Mouse (Mus musculus): Measurements from ENCODE around the gene Hps4.

The Hps4 gene

DNA sequence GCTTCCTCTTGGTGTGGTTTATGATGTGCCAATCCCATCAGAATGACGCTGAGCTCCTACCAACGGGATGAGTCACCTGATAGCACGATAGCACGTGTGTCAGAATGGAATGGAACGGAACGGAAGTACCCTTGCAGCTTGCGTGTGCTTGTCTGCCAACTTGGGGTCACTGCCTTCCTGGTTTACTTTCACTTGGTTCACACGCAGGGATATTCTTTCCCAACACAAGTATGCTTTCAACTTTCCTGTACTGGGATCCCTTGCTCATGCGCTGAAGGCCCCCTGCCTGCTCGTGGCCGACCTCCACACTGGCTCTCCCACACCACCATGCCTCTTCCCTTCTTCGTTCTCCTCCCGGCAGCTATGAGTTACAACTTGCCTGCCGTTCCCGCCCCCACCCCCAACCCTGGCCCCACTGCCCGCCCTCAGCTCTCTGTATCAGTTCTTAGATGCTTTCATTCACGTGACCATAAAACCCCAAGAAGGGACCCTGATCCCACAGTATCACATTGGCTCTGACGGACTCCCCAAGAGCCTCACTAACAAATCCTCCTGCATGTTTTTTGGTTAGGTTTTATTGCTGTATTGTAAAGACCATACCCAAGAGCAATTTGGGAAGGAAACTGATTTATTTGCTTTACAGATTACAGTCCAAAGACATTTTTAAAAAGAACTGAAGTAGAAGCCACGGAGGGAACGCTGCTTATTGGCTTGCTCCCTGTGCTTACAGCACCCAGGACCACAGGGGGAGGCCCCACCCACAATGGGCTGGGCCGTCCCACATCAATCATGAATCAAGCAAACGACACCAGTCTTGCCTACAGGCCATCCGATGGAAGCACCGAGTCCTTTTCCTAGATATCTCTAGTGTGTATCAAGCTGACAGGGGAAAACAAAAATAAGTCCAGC is 18.0 kb upstream of the Hps4 start:
- peak; percentile 70 to 74 for DNase-seq (ENCODE audit: low spot score in 2 of 2)

DNA sequence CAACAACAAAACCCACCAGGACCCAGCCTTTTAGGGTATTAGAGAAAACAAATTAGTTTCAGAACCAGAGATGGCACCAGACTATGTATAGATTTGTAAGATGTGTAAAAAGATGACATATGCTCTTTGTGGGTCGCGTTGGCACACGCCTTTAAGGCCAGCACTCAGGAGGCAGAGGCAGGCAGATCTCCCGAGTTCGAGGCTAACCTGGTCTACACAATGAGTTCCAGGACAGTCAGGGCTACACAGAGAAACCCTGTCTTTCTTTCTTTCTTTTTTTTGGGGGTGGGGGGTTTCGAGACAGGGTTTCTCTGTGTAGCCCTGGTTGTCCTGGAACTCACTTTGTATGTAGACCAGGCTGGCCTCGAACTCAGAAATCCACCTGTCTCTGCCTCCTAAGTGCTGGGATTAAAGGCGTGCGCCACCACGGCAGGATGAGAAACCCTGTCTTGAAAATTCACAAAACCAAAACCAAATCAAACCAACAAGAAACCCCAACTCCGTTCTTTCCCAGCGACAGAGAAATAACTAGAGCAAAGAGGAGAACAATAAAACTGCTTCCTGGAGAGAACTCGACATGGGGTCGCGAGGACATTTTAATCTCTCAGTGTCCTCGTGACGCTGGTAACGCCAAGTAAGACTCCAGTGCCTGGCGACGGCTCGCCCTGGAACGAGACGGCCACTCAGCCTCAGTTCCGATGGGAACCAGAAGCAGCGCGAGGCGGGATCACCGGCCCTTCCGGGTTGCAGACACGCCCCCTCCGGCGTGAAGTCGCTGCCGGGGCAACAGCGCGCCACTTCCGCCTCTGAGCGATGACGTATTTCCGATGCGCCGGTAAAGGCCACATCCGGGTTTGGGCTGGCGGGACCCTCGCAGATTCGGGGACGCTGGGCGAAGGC is 17.1 kb upstream of the Hps4 start, which contains the start of gene Tfip11:
Tfip11 (plus strand) TSS at position 813 of the 900 bp plus-strand sequence.
- peak; percentile 89 to 91 for DNase-seq (ENCODE audit: low spot score in 2 of 2)

DNA sequence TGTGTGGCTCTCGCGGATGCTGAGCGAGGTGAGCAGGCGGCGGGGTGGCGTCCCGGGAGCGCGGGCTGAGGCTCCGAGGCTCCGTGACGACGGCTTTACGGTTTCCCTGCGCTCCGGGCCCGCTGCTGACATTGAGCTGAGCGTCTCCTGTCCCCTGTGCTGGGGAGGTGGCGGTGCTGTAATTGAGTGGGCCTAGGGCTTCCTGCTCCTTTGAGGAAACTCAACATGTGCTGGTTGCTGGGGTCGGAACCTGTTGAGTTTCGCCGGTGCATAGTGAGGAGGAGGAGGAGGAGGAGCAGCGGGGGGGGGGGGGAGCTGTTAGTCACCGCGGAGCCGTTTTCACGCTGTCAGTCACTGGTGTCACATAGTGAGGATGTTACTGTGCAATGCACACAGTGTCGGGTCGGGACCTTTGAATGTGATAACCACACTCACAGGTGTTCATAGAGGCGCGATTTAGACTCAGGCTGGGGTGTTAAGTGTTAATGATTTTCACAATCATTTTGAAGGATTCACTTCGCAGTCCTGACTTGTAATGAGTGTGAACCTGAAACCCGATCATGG is 16.4 kb upstream of the Hps4 start:
- no peak for DNase-seq (ENCODE audit: low spot score in 2 of 2)

DNA sequence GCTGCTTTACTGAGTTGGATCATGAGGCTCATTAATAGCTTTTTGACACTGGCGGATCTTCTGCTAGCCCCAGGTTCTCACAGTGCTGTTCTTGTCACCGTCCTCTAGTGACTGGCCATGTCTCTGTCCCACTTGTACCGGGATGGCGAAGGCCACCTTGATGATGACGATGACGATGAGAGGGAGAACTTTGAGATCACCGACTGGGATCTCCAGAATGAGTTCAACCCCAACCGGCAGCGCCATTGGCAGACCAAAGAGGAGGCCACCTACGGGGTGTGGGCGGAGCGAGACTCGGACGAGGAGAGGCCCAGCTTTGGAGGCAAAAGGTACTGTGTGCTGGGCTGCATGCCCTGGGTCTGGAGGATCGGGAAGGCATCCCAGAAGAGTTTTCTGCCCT is 15.0 kb upstream of the Hps4 start:
- no peak for DNase-seq (ENCODE audit: low spot score in 2 of 2)

DNA sequence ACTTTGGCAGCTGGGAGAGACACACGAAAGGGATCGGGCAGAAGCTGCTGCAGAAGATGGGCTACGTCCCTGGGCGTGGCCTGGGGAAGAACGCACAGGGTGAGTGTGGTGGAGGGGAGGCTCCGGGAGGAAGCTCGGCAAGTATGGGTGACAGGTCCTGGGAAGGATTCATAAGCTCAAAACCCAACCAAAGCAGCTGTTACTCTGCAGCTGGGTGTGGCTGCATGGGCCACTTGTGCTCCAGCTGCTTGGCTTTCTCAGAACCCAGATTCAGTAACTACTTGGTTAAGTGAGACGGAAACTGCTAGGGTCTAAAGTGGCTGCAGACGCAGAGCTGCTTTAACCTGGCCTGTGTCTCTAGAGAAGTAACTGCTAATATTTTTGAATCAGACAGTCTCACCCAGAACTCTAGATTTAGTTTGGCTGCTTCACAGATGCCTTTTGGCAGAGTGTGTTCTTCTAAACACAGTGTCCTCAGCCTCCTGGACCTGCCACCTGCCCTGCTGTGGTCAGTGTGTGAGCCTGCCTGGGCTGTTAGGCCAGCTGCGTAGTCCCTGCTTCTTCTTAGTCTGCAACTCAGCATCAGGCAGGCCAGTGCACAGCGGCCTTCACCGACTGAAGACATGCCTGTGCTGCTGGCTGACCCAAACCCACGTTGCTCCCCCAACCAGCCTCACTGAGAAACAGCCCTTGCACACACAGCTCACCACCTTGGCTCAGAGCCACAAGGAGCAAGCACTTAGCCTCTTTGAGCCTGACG is 12.9 kb upstream of the Hps4 start:
- no peak for DNase-seq (ENCODE audit: low spot score in 2 of 2)

DNA sequence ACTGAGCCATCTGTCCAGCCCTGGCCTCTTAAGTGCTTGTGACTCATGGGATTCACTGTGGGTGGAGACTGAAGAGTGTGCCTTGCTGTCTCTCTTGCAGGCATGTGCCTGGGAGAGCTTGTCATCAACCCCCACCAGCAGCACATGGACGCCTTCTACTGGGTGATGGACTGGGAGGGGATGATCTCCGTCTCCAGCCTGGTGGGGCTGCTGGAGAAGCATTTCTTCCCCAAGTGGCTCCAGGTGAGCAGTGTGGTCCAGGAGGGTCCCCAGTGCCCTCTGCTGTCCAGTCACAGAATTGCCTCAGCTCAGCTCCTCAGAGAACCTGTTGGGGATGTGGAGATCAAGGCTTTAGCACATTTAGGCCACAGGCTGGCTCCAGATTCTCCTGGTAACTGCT is 7.4 kb upstream of the Hps4 start:
- DNase-seq (ENCODE audit: low spot score in 2 of 2): peak; percentile 34 to 40

DNA sequence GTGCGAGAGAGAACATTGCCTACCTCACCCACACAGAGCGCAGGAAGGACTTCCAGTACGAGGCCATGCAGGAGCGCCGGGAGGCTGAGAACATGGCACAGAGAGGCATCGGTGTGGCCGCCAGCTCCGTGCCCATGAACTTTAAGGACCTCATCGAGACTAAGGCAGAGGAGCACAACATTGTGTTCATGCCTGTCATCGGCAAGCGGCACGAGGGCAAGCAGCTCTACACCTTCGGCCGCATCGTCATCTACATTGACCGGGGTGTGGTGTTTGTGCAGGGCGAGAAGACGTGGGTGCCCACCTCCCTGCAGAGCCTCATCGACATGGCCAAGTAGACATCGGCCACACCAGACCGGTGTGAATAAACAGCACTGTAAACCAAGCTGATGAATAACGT is 5.9 kb upstream of the Hps4 start:
- no peak for DNase-seq (ENCODE audit: low spot score in 2 of 2)

DNA sequence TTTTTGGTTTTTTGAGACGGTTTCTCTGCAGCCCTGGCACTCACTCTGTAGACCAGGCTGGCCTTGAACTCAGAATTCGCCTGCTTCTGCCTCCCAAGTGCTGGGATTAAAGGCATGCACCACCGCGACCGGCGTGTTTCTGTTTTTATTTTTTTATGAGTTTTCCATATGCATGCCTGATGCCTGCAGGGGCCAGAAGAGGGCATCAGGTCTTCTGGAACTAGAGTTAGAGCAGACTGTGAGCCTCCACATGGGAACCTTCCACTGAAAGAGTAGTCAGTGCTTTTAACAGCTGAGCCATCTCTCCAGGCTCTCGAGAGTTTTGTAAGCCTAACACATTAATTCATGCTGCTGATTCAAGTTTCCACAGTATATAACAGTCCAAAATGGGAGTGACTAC is 3.7 kb upstream of the Hps4 start:
- no peak for DNase-seq (ENCODE audit: low spot score in 2 of 2)

DNA sequence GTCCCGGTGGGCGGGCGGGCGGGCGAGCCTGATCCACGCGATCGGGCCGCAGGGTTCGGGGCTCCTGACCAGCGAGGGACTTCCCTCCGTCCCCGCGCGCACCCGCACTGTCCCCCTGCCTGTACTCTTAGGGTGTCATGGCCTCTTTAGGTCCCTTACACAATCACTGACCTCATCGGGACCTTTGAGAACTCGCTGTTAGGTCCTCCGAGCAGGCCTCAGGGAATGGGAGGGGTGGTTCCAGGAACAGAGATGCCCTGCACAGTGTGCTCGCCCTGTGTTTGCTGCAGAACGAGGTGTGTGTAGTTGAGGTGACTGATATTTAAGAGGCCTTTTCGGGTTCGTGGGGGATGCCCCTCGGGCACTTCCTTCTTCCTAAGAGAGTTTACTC is 317 bp downstream of the Hps4 start:
- DNase-seq (ENCODE audit: low spot score in 2 of 2): no peak

DNA sequence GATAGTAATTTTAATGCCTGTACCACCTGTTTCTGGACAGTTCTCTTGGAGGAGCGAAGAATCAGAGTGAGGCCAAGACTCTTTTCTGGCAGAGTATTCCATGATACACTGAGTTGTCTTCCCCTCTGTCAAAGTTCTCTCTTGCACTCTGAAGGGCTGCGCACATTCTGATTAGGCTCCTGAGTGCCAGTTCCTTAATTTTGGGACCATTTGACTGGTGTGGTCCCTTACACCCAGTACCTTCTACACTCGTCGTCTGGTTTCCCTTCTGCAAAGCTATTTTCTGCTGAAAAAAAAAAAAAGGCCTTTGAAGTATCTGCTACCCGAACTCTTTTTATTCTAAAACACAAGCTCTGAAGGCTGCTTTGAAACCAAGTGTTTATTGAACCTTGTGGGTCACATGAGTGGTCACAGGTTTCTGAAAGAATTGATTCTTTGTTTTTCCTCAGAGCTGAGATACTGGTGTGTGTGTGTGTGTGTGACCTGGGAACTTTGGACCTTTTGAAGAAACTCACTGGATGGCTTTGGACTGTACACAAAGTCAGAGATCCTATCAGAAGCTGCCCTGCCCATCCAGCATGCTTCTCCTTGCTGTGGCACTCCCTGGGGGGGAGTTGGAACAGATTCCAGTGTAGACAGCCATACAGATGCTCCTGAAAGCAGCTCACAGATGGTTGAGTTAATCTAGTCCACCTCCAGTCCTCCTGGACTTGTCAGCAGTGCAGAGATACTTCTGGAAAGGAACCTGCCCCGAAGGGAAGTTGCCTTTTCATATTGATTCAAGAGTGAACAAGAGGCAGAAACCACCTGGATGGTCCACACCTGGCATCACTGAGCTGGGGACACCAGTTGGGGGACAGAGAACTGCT is 1.4 kb downstream of the Hps4 start:
- no peak for DNase-seq (ENCODE audit: low spot score in 2 of 2)

DNA sequence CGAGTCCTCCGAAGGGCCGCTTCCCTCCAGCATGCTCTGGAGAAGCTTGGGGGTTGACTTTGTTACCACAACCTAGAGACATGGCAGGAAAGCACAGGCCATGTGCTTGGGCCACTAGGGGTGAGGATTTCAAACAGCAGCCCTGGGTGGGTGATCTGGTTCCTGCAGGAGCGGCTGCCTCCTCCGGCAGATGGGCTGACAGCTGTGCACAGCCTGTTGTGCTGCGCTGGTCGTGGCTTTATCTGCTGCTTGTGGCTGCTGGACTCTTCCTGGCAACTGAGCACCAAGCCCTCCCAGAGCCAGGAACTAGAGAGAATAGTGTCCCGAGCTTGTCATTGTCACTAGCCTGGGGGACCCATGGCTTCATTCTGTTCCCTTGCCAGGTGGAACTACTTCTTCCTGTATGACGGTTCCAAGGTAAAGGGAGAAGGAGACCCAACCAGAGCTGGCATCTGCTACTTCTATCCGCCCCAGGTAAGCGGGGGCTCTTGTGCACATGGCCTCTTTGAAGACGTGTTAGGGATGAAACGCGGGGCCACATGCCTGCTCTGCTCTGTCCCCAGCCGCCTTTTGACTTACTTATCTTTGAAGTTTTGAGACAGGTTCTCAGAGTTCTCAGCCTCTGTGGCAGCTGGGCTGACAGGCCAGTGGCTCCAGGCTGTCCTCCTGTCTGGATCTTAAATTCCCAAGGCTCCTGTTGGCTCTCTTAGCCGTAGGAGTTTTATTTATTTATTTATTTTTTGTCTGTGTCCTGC is 3.5 kb downstream of the Hps4 start:
- no peak for DNase-seq (ENCODE audit: low spot score in 2 of 2)

DNA sequence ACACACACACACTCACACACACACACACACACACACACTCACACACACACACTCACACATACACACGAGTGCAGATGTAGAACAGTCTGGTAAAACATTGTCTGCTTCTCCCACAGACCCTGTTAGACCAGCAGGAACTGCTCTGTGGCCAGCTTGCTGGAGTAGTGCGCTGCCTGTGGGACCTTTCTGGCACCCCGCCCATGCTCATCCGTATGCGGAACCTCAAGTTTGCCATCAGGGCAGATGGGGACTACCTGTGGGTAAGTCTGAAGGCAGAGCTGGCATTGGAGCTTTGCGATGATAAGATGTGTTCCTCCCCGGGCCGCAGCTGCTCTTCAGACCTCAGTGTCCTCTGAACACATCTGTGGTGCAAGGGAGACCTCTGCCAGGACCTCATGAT is 6.3 kb downstream of the Hps4 start:
- DNase-seq (ENCODE audit: low spot score in 2 of 2): no peak

DNA sequence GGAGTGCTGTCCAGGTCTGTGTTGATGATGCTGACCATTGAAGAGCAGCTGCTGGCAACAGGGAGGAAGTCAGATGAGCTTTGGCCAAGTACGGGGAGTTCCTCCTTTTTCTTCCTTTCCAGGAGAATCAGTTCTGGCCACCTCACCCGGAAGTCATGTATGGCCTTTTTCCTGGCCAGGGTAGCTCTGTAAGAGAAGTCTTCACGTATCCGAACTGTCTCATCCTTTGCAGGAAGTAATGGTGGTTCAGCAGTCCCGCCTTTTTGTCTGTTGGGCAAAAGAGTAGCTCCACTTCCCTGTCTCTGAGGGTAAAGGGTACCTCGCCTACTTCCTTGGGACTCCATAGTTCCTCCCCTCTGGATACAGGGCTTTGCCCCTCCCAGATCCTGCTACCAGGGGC is 12.6 kb downstream of the Hps4 start:
- no peak for DNase-seq (ENCODE audit: low spot score in 2 of 2)

DNA sequence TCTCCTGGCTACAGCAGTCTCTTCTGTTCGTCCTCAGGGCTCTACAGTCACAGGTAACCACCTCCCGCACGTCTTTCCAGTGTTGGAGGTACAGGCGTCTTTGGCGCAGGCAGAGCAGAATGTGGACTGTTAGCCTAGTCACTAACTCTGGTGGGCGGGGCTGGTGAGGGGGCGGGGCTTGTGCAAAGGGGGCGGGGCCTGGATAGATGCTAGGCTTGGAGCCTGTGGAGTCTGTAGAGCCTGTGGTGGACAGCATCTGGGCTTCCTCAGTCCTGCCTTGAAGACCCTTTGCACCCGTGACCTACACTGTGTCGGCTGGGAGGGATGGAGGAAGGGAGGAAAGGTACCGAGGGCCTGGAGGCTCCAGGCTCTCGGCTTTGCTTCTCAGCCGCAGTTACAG is 13.0 kb downstream of the Hps4 start, which contains the start of gene Gm6583:
Gm6583 (minus strand) TSS at position 124 of the 400 bp plus-strand sequence.
- DNase-seq (ENCODE audit: low spot score in 2 of 2): no peak

DNA sequence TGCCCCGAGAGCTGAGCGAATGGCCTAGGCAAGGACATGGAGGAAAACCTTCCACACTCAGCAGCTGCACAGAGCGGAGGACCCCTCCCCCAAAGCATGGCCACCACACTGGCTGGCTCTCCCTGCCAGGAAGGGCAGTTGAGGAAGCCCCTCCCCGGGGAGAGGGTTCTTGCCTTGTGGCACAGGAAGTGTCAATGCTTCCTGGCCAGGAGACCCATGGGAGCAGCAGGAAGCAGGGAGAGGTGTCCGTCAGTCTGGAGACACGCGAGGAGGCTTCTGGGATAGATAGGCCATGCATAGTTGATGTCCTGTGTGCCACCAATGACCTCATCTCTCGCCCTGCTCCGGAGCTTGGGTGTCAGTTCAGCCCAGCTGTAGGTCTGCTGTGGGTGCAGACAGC is 13.4 kb downstream of the Hps4 start:
- DNase-seq (ENCODE audit: low spot score in 2 of 2): no peak

DNA sequence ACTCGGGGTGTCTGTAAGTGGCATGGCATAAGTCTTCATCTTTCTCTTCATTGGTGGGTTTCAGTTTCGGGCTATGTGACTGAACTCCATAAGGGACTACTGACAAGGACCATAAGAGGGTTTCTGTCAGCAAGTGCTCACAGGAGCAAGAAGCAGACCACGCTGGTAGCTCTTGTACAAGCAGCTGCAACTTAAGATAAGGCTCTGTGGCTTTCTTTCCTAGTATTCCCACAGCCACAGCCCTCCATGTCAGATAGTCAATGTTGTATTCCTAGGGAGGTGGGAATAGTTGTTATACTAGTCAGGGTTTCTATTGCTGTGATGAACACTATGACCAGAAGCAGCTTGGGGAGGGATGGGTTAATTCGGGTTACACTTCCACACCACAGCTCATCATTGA is 16.6 kb downstream of the Hps4 start:
- DNase-seq (ENCODE audit: low spot score in 2 of 2): no peak

DNA sequence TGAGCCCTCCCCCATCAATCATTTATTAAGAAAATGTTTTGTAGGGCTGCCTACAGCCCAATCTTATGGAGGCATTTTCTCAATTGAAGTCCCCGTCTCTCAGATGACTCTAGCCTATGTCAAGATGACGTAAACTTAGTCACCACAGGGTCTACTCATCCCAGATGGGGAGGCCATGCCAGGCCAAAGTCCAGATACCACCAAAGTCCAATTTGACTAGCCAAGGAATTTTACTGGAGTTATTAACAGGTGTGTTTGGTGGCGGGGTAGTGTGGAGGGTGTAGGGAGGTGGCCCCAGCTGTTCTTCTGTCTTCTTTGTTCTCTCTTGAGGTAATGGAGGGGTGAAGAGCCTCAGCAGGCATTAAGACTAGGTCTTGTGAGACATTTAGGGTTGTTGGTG is 17.2 kb downstream of the Hps4 start:
- no peak for DNase-seq (ENCODE audit: low spot score in 2 of 2)

DNA sequence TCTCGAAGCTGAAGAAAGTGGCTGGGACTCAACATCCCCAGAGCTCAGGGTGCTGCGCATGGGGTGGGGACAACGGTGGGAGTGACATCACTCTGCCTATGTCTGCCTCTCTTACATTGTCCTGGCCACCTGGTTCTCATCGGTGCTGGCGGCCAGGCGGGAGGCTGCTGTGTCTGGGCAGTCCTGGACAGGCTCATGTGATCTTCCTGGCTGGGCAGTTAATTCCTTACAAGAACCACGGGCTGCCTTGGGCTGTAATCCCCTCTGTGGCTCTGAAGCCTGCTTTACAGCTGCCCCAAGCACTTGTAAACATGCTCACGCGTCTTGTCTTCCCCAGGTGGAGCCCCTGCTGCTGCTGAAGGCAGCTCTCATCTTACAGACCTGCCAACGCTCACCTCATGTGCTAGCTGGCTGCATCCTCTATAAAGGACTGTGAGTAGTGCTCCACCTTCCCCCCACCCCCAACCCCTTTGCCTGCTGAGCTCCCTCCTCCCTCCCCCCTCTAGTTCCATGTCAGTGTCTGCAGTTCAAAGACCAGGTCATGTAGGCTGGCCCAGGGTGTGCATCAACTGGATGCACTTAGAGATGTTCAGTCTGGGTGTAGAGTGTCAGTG is 21.4 kb downstream of the Hps4 start:
- no peak for DNase-seq (ENCODE audit: low spot score in 2 of 2)

DNA sequence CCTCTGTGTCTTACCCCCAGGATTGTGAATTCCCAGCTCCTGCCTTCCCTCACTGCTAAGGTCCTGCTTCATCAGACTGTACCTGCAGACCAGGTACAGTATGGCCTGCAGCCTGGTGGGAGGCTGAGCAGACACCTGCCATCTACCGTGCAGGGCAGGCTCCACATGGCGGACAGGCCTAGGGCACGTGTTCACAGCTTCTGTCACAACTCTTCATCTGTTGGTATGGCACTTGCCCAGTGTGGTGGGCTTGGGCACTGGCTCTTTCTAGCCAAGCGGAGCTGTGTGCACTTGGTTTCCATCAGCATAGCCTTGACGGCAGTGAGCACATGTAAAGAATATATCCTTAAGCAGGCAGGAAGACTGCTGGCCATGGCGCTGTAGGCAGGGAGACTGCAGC is 24.0 kb downstream of the Hps4 start:
- DNase-seq (ENCODE audit: low spot score in 2 of 2): no peak
